In the genomic region with DNA sequence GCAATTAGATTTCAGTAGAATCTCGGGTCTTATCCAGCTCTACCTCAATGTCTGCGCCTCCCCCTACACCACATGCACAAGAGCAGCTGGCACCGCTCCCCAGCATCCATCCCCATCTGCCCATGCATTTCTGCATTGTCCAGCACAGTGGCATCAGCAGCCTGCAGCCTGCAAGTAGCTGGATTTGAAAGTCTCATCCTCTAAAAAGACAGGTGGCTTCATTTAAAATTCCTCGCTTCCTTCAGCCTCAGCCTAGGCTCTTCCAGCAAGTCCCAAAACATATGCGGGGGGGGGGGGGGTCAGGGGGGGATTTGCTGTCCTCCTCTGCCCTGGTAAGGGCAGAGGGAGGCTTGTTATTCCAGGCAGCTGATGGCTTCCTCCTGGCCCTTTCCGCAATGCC, we compare ENCODE assay signal across 9 mouse cellular contexts.
A peak's percentile ranks its signal among the peaks of the same experiment; 100 is the strongest.
DNase-seq lines count a peak whose midpoint lies in the region; ATAC-seq and TF ChIP-seq lines count a peak whose summit lies in the region.
"Had no signal": no experiment of that assay in that cellular context is flagged by ENCODE, and none has a peak within 500 bp of the region (broad histone marks: within the 10 kb centered on the region; RNA-seq: fewer than 3 reads in every experiment).

No protein-coding gene starts in this region.

- no peak overlapping the region for H3K9ac ChIP-seq in hindbrain, embryonic 16.5 days (ENCODE audit: low read depth, low read length)
- no peak overlapping the region for H3K9ac ChIP-seq in neural tube, embryonic 13.5 days
- H3K9ac ChIP-seq: heart, embryonic 15.5 days had no signal

- WGBS in hindbrain, embryonic 16.5 days = 39% methylated on average over 6 of the region's 6 CpGs
- 62% methylated on average over 6 of the region's 6 CpGs for WGBS in neural tube, embryonic 13.5 days
- 70% methylated on average over 6 of the region's 6 CpGs for WGBS in lung, adult 2 months

- ATAC-seq in hindbrain, embryonic 16.5 days = peak; percentile 76
- peak; percentile 56; the same call in 1 of the 2 replicates for ATAC-seq in neural tube, embryonic 13.5 days (ENCODE audit: low read depth)
- no peak for ATAC-seq in erythroblast, adult 5-6 weeks (replicated peaks; ENCODE audit: low FRiP score, poor library complexity, severe bottlenecking)

- DNase-seq in frontal cortex, postnatal 36 days (ENCODE audit: low spot score in 2 of 2) = peak; percentile 30 to 36
- no peak for DNase-seq in frontal cortex, postnatal 25 days (ENCODE audit: low spot score in 2 of 2)
- DNase-seq in embryo, embryonic 11 days = peak; percentile 44
- no peak for DNase-seq in lung, adult 2 months
- no peak for DNase-seq in ovary, postnatal 36 days (ENCODE audit: low spot score)

- H3K9me3 ChIP-seq in hindbrain, embryonic 16.5 days (ENCODE audit: control insufficient read depth, low read length) = no peaks in the 10 kb centered on the region
- no peaks in the 10 kb centered on the region for H3K9me3 ChIP-seq in neural tube, embryonic 13.5 days
- H3K9me3 ChIP-seq: heart, embryonic 15.5 days had no signal

- peak overlapping the region; percentile 32; the same call in 1 of the 2 replicates for H3K27ac ChIP-seq in hindbrain, embryonic 16.5 days (ENCODE audit: low read depth, low read length)
- peak overlapping the region; percentile 33; the same call in 1 of the 2 replicates for H3K27ac ChIP-seq in neural tube, embryonic 13.5 days (replicated peaks)
- H3K27ac ChIP-seq: heart, embryonic 15.5 days had no signal

- TF ChIP-seq POLR2A in lung, adult 2 months (IDR thresholded peaks at IDR 0.05; ENCODE audit: borderline replicate concordance, extremely low read depth, low read depth, low read length) = no peak

- H3K4me2 ChIP-seq in hindbrain, embryonic 16.5 days (ENCODE audit: low read length) = no peak overlapping the region
- H3K4me2 ChIP-seq in neural tube, embryonic 13.5 days = no peak overlapping the region
- H3K4me2 ChIP-seq: heart, embryonic 15.5 days had no signal

- peaks cover 8% of the 10 kb centered on the region for H3K4me1 ChIP-seq in hindbrain, embryonic 16.5 days (ENCODE audit: control insufficient read depth, insufficient read depth, low read depth, low read length)
- H3K4me1 ChIP-seq in neural tube, embryonic 13.5 days (replicated peaks) = peaks cover 20% of the 10 kb centered on the region
- no peaks in the 10 kb centered on the region for H3K4me1 ChIP-seq in lung, adult 2 months (ENCODE audit: control insufficient read depth, insufficient read depth, low read length)

- TF ChIP-seq CTCF in lung, adult 2 months (IDR thresholded peaks at IDR 0.05; ENCODE audit: insufficient read depth, low read length) = no peak

- H3K36me3 ChIP-seq in hindbrain, embryonic 16.5 days (ENCODE audit: control insufficient read depth, insufficient read depth, low read length) = no peaks in the 10 kb centered on the region
- H3K36me3 ChIP-seq in neural tube, embryonic 13.5 days = no peaks in the 10 kb centered on the region
- H3K36me3 ChIP-seq: heart, embryonic 15.5 days had no signal

- no peak overlapping the region for H3K4me3 ChIP-seq in hindbrain, embryonic 16.5 days (ENCODE audit: low read length)
- no peak overlapping the region for H3K4me3 ChIP-seq in neural tube, embryonic 13.5 days
- H3K4me3 ChIP-seq in lung, adult 2 months (replicated peaks; ENCODE audit: extremely low read depth, low read depth, low read length) = no peak overlapping the region
- H3K4me3 ChIP-seq: heart, embryonic 15.5 days had no signal

- no peaks in the 10 kb centered on the region for H3K27me3 ChIP-seq in hindbrain, embryonic 16.5 days (replicated peaks; ENCODE audit: control insufficient read depth, insufficient read depth, low read length)
- no peaks in the 10 kb centered on the region for H3K27me3 ChIP-seq in neural tube, embryonic 13.5 days
- H3K27me3 ChIP-seq: heart, embryonic 15.5 days had no signal

Comparison
In these comparisons a context has a peak if more than half of its experiments do, and no peak if none do; other contexts are left out.
1. DNase-seq: peak in frontal cortex, postnatal 36 days (2 of 2) and embryo, embryonic 11 days (single experiment); none in frontal cortex, postnatal 25 days (0 of 2), lung, adult 2 months (single experiment) and ovary, postnatal 36 days (single experiment).